Mouse (Mus musculus) spleen, adult 2 months (tissue): Measurements from ENCODE around the gene Zfp618. TPM values are rescaled to one million over a fixed set of nuclear protein-coding genes. Genes with fewer than 3 reads are reported as not detected.

Experiments
- DNase-seq, 2 experiments: peaks; one replicate each; pipeline versions ENCODE4 v3.0.0 to v3.0.0-alpha.2; 2012 to 2021; ENCODE audit warnings: low spot score in 2 of 2, low read depth in 1 of 2
- H3K27ac ChIP-seq: fragments of 200-500 bp; 2 replicates; pipeline ENCODE4 v1.5.1; 2012; ENCODE audit warnings: low read length, inconsistent platforms; ENCODE audit not compliant: insufficient read depth
- H3K27me3 ChIP-seq: fragments of 200-500 bp; 2 replicates; pipeline ENCODE4 v1.6.1; 2012; ENCODE audit warnings: mild to moderate bottlenecking, moderate library complexity, low read length, inconsistent platforms; ENCODE audit not compliant: control insufficient read depth, insufficient read depth
- H3K36me3 ChIP-seq: fragments of 200-500 bp; 2 replicates; pipeline ENCODE4 v1.6.1; 2012; ENCODE audit warnings: mild to moderate bottlenecking, low read length, inconsistent platforms; ENCODE audit not compliant: control insufficient read depth, insufficient read depth
- H3K4me1 ChIP-seq: fragments of 200-500 bp; 2 replicates; pipeline ENCODE4 v1.6.1; 2011; ENCODE audit warnings: inconsistent platforms; ENCODE audit not compliant: control insufficient read depth, insufficient read depth, insufficient read length
- H3K4me3 ChIP-seq: fragments of 200-500 bp; 2 replicates; pipeline ENCODE4 v1.5.1; 2011; ENCODE audit warnings: mild to moderate bottlenecking, inconsistent platforms; ENCODE audit not compliant: insufficient read depth, insufficient read length; ENCODE audit errors: extremely low read depth
- CTCF ChIP-seq: fragments of 200-500 bp; IDR thresholded peaks from 2 replicates; pipeline ENCODE4 v1.5.1; 2011; ENCODE audit warnings: mild to moderate bottlenecking, inconsistent platforms; ENCODE audit not compliant: insufficient read depth, insufficient read length, insufficient replicate concordance; ENCODE audit errors: extremely low read depth
- POLR2A ChIP-seq: fragments of 200-500 bp; IDR thresholded peaks from 2 replicates; pipeline ENCODE4 v1.6.1; 2011; ENCODE audit warnings: low read depth, low read length, inconsistent platforms
- WGBS: fragments of 180-500 bp; shearing (Covaris S2); methylation state at CpG from one replicate; pipeline ENCODE4 v1.1.7; 2018; 5-methylcytosine and 5-hydroxymethylcytosine counted together
- polyA plus RNA-seq: library from polyadenylated mRNA; depleted of rRNA; stranded (reverse); fragments of >200 nt; gene quantifications from 2 replicates; pipeline ENCODE4 v1.2.3, GENCODE M21; 2012

Gene Zfp618
- polyA plus RNA-seq, 1 experiment: 1.4 TPM

DNA sequence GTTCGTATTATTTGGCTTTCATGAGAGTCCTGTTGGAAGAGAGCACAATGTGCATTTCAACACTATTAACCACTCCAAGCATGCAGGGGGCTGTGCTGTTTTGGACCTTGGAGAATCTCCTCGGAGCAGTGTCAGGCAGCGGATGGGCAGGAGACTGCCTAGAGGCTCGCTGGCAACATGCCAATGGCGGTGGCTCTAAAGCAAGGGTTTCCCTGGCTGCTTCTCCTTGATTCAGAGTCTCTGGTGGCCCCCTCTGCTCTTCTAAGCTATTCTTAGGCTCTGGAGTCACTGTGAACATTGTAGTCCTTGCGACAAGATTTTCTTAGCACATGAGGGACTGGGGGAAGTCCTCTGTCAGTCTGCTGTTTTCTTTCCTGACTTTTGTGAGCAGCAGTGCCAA lies 33.5 kb downstream of the Zfp618 start:
- H3K36me3 ChIP-seq: no peaks in the 10 kb centered on the region
- no peaks in the 10 kb centered on the region for H3K4me1 ChIP-seq
- H3K27ac ChIP-seq: no peak overlapping the region
- H3K27me3 ChIP-seq: no peaks in the 10 kb centered on the region
- H3K4me3 ChIP-seq: no peak overlapping the region
- WGBS: 83% methylated on average over 6 of the region's 6 CpGs
- TF ChIP-seq POLR2A: no peak
- no peak for TF ChIP-seq CTCF
- DNase-seq: no peak

GRCm38 (mm10) chr4:62999321-62999720 lies 33.9 kb downstream of the Zfp618 start:
- TF ChIP-seq POLR2A (no peak), CTCF (no peak)
- no peak overlapping the region for H3K4me3 ChIP-seq
- no peaks in the 10 kb centered on the region for H3K4me1 ChIP-seq
- H3K27me3 ChIP-seq: no peaks in the 10 kb centered on the region
- WGBS: 86% methylated on average over 4 of the region's 4 CpGs
- no peaks in the 10 kb centered on the region for H3K36me3 ChIP-seq
- no peak overlapping the region for H3K27ac ChIP-seq
- no peak for DNase-seq

GRCm38 (mm10) chr4:62999916-63000315 lies 34.5 kb downstream of the Zfp618 start:
- TF ChIP-seq POLR2A (no peak), CTCF (no peak)
- no peak overlapping the region for H3K27ac ChIP-seq
- 90% methylated on average over 7 of the region's 7 CpGs for WGBS
- no peaks in the 10 kb centered on the region for H3K36me3 ChIP-seq
- H3K27me3 ChIP-seq: no peaks in the 10 kb centered on the region
- no peak for DNase-seq
- no peaks in the 10 kb centered on the region for H3K4me1 ChIP-seq
- no peak overlapping the region for H3K4me3 ChIP-seq

DNA sequence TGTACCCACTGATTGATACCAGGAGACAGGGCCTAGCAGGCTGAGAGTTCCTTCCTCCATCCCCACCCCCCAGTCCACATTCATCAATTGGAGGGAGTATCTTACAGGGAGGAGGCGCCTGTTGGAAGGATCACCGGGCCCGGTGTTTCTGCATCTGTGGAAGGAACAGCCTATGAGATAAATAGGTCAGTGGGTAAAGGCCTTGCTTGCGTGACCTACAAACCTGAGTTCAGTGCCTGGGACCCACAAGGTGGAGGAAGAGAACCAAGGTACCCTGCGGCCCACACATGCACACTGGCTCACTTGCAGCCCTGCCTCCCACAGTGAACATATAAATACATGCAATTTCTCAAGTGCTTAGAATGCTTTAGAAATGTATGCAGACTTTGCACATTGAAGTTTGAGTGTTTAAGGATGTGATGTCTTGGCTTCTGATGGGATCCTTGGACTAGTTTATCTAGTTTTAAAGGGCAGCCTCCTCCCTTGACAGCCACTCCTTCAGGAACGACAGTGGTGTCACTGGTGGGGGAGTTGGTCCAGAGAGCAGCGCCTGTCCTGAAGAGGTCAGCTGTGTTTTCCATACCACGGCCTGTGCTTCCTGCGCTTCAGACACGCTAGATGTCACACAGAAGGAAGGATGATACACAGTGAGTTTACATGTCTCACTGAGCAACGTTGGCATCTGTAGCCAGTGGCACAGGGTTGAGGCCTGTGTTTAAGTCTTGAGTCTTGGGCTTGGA lies 35.1 kb downstream of the Zfp618 start:
- H3K4me1 ChIP-seq: no peaks in the 10 kb centered on the region
- H3K36me3 ChIP-seq: no peaks in the 10 kb centered on the region
- no peak overlapping the region for H3K4me3 ChIP-seq
- no peak overlapping the region for H3K27ac ChIP-seq
- H3K27me3 ChIP-seq: no peaks in the 10 kb centered on the region
- WGBS: 90% methylated on average over 11 of the region's 11 CpGs
- DNase-seq: no peak
- TF ChIP-seq POLR2A (no peak), CTCF (no peak)

GRCm38 (mm10) chr4:63002386-63002785 lies 37.0 kb downstream of the Zfp618 start:
- no peaks in the 10 kb centered on the region for H3K36me3 ChIP-seq
- no peaks in the 10 kb centered on the region for H3K4me1 ChIP-seq
- H3K27me3 ChIP-seq: no peaks in the 10 kb centered on the region; the same call in 1 of the 2 replicates
- no peak for TF ChIP-seq CTCF
- no peak for TF ChIP-seq POLR2A
- DNase-seq: no peak
- H3K4me3 ChIP-seq: no peak overlapping the region
- 75% methylated on average over 1 of the region's 1 CpGs for WGBS
- no peak overlapping the region for H3K27ac ChIP-seq

DNA sequence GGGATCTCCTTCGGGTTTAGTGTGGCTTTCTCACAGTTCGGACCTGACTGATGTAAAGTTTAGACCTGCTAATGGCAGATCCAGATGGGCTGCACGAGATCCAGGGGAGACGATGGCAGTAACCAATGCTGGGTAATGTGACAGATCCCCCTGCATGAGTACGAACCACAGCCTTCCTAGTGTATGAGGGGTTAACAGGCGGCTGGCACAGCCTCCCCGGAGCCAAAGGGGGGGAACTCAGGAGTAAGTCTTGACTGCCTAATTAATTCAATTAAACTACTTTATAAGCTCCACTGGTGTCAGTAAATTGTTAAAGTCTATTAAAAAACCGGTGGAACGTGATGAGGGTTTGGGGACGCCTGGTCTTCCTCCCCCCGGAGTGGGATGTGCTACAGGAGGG lies 39.1 kb downstream of the Zfp618 start:
- H3K27ac ChIP-seq: no peak overlapping the region
- WGBS: 94% methylated on average over 11 of the region's 11 CpGs
- no peaks in the 10 kb centered on the region; the same call in 1 of the 2 replicates for H3K27me3 ChIP-seq
- no peaks in the 10 kb centered on the region for H3K4me1 ChIP-seq
- H3K4me3 ChIP-seq: no peak overlapping the region
- no peak for DNase-seq
- no peak for TF ChIP-seq POLR2A
- no peak for TF ChIP-seq CTCF
- H3K36me3 ChIP-seq: no peaks in the 10 kb centered on the region

GRCm38 (mm10) chr4:63005446-63006185 lies 40.2 kb downstream of the Zfp618 start:
- WGBS: 79% methylated on average over 10 of the region's 10 CpGs
- Histone ChIP-seq H3K27ac (no peak overlapping the region), H3K4me3 (no peak overlapping the region), H3K36me3 (no peaks in the 10 kb centered on the region), H3K4me1 (no peaks in the 10 kb centered on the region), H3K27me3 (no peaks in the 10 kb centered on the region; the same call in 1 of the 2 replicates)
- no peak for TF ChIP-seq CTCF
- TF ChIP-seq POLR2A: no peak
- no peak for DNase-seq
